Mouse (Mus musculus): ENCODE results near the gene Yipf3. TPM values are rescaled to one million over a fixed set of nuclear protein-coding genes. Genes with fewer than 3 reads are reported as not detected.
A peak's percentile ranks its signal among the peaks of the same experiment; 100 is the strongest.

Yipf3 gene
- polyA plus RNA-seq, 1 experiment from 2014 or later: 81.9 TPM

DNA sequence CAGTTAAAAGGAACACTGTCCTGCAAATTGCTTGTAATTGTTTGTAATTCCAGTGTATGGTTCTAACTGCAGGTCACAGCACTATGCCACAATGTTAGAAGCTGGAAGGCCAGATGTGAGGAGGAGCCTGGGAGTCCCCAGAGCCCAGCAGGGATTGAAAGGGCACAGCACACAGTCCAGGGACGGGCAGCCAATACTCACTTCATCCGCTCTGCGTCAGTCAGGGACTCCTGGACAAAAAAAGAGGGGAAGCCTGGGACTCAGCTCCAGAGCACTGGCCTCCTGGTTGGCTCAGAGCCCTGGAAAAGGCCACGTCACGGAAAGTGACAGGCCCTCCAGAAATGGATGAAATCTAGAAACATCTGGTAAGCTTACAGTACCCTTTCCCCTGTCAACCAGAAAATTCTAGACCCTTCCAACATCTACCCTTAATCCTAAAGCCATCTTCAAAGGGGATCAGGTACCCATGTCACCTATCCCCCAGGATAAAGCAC, 14.4 kb downstream of the Yipf3 start:
- no peak overlapping the region for H3K27ac ChIP-seq
- no peaks in the 10 kb centered on the region for H3K27me3 ChIP-seq (ENCODE audit: low read depth, poor library complexity, severe bottlenecking)
- H3K9me3 ChIP-seq (replicated peaks): no peaks in the 10 kb centered on the region
- DNase-seq (ENCODE audit: low spot score): no peak
- peaks cover 9% of the 10 kb centered on the region for H3K4me1 ChIP-seq
- no peak overlapping the region for H3K4me3 ChIP-seq
- H3K36me3 ChIP-seq: peaks cover 100% of the 10 kb centered on the region
- WGBS: 92% methylated on average over 5 of the region's 5 CpGs

DNA sequence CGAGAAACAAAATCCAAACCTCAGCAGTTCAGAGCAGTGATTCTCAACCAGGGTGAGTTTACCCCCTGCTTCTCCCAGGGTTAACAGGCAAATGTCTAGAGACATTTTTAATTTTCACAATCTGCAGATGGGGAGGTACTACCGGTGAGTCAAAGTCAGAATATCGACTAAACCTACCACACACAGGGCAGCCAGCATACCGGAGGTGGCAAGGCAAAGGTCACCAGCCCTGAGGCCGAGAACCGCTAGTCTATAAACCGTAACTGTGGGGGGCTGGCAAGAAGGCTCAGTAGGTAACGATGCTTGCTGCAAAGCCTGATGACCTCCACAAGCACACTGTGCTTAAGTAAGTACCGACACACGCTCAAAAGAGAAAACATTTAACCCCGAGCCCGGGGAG, 17.6 kb downstream of the Yipf3 start:
- DNase-seq (ENCODE audit: low spot score): no peak
- Histone ChIP-seq H3K4me3 (no peak overlapping the region), H3K36me3 (peaks cover 99% of the 10 kb centered on the region), H3K27ac (no peak overlapping the region), H3K4me1 (peaks cover 9% of the 10 kb centered on the region), H3K27me3 (ENCODE audit: low read depth, poor library complexity, severe bottlenecking) (no peaks in the 10 kb centered on the region), H3K9me3 (replicated peaks) (no peaks in the 10 kb centered on the region)
- WGBS: 83% methylated on average over 12 of the region's 12 CpGs

DNA sequence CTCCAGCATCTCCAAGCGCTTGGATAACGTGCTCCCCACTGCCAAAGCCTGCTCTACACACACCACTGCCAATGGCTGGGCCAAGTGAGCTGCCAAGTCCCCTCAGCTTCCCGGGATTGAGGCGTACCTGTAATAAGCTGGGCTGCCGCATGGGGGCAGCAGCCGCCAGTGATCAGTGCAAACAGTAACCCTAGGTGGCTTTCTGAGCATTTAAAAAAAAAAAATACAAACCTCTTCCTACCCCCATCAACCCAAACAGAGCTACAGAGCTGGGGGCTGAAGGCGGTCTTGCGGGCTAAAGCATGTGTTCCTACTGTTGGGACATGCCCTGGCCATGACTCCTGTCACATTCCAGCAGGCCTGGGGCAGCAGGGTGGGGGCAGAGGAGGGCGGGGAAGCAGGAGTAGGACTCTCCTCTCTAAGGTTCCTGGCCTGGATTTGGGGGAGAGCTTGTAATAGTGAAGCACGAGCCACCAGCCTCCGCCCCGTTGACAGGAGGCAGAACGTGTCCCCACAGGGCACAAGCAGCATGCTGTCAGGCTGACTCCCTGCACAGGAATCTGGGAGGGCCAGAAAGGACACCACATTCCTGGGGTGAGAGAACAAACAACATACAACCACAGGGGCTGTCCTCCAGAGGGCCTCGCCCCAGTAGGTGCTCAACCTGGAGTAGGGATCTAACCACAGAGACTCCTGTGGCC, 18.2 kb downstream of the Yipf3 start:
- H3K9me3 ChIP-seq (replicated peaks): no peaks in the 10 kb centered on the region
- H3K27me3 ChIP-seq (ENCODE audit: low read depth, poor library complexity, severe bottlenecking): no peaks in the 10 kb centered on the region
- no peak overlapping the region for H3K4me3 ChIP-seq
- peak; percentile 85 for DNase-seq (ENCODE audit: low spot score)
- no peak overlapping the region for H3K27ac ChIP-seq
- H3K4me1 ChIP-seq: peaks cover 9% of the 10 kb centered on the region
- peaks cover 99% of the 10 kb centered on the region for H3K36me3 ChIP-seq
- WGBS: 26% methylated on average over 14 of the region's 14 CpGs

DNA sequence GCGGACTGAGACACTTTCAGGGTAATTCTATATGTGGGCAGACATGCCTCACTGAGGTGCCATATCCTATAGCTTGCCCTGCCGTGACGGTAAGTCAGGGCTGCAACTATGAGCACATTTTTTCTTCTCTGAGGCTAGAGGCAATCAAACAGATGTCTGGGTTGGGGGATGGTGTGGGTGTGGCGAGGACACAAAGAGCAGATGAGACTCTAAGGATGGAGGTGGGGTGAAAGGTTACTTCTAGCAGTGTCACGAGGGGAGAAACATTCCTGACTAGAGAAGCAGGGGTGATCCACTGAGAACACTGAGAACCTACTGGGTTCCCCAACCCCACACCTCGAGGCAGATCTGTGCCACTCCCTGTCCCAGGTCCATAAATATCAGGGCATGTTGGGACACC, 19.1 kb downstream of the Yipf3 start:
- Histone ChIP-seq H3K27ac (no peak overlapping the region), H3K9me3 (replicated peaks) (no peaks in the 10 kb centered on the region), H3K36me3 (peaks cover 99% of the 10 kb centered on the region), H3K4me3 (no peak overlapping the region), H3K27me3 (ENCODE audit: low read depth, poor library complexity, severe bottlenecking) (no peaks in the 10 kb centered on the region), H3K4me1 (peaks cover 12% of the 10 kb centered on the region)
- 65% methylated on average over 6 of the region's 6 CpGs for WGBS
- DNase-seq (ENCODE audit: low spot score): no peak

DNA sequence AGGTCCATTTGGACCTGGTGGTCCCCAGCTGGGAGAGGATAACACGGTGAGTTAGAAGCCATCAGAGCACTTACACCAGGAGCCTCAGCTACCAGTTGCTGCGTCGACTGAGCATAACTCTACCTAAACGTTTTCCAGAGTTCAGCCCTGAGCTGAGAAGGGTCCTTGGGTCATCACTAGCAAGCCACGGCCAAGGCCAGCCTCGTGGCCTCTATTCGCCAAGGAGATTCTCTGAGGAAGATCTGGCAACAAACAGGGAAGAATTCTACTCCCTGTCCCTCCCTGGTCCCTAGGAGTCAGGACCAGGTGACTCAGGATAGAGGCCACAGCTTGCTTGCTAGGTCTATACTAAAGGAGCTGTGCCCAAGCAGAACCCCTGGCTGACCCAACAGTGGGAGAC, 19.6 kb downstream of the Yipf3 start:
- Histone ChIP-seq H3K4me3 (no peak overlapping the region), H3K27ac (no peak overlapping the region), H3K27me3 (ENCODE audit: low read depth, poor library complexity, severe bottlenecking) (no peaks in the 10 kb centered on the region), H3K4me1 (peaks cover 13% of the 10 kb centered on the region), H3K9me3 (replicated peaks) (no peaks in the 10 kb centered on the region), H3K36me3 (peaks cover 98% of the 10 kb centered on the region)
- no peak for DNase-seq (ENCODE audit: low spot score)
- 86% methylated on average over 7 of the region's 7 CpGs for WGBS

DNA sequence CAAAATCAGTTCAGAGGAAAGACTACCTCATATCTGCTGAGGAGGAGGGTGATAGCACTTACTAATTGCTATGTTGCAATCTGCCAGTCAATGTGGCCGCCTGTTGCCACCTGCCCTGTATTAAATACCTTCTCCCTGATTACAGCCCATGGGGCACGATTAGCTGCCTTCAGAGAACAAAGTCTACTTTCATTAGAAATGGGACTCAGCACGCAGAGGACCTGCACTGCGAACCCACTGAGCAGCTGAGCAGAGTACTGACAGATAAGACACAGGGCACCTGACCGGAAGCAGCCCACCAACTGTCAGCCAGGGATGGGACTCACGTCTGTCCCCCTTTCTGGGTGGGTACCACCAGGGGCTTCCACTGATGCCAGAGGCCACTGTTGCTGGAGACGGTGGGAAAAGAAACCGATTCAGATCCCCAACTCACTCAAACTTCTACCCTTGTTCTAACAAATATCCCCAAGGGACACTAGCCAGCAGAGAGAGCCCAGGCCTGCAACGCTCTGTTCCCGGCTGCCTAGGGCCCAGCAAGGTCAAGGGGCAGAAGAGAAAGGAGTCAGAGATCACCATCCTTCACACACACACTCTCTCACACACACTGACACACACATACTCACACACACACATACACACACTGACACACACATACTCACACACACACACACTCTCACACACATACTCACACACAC, 20.3 kb downstream of the Yipf3 start:
- Histone ChIP-seq H3K36me3 (peaks cover 98% of the 10 kb centered on the region), H3K27ac (no peak overlapping the region), H3K27me3 (ENCODE audit: low read depth, poor library complexity, severe bottlenecking) (no peaks in the 10 kb centered on the region), H3K4me3 (no peak overlapping the region), H3K4me1 (peaks cover 13% of the 10 kb centered on the region), H3K9me3 (replicated peaks) (no peaks in the 10 kb centered on the region)
- 77% methylated on average over 10 of the region's 10 CpGs for WGBS
- DNase-seq (ENCODE audit: low spot score): no peak

DNA sequence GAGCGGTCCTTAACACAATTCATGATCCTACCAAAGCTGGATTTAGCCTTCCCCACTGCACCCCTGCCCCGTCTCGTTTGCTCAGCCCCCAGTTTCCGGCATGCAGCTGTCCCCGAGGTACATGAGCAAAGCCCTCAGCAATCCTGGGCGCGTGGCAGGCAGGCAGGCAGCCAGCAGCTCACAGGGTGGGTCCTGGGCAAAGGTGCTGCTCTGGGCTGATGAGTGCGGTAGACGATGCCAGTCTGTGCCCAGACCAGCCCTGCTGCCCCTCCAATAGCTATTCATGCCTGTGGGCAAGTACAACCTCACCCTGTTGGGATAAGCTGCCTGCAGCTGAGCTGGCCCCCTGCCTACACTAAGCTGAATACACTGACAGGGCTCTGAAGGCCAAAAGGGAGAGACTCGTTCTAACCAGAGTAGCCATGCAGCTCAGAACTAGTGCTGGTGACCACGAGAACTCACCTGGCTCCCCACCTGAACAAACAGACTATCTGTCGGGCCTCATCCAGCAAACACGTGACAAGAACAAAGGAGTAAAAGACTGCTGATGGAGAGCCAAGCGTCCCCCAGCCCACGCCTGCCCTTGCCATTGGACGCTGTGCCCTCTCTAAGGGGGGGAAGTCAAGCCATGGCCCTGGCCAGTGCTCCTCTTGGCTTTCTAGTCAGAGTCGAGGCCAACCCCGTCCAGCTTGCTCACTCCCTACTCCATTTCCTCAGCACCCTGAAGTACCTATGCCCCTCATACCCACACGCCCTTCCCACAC, 22.1 kb downstream of the Yipf3 start:
- WGBS: 90% methylated on average over 19 of the region's 19 CpGs
- no peak for DNase-seq (ENCODE audit: low spot score)
- Histone ChIP-seq H3K36me3 (peaks cover 96% of the 10 kb centered on the region), H3K4me1 (peaks cover 28% of the 10 kb centered on the region), H3K27me3 (ENCODE audit: low read depth, poor library complexity, severe bottlenecking) (no peaks in the 10 kb centered on the region), H3K27ac (no peak overlapping the region), H3K9me3 (replicated peaks) (no peaks in the 10 kb centered on the region), H3K4me3 (no peak overlapping the region)

DNA sequence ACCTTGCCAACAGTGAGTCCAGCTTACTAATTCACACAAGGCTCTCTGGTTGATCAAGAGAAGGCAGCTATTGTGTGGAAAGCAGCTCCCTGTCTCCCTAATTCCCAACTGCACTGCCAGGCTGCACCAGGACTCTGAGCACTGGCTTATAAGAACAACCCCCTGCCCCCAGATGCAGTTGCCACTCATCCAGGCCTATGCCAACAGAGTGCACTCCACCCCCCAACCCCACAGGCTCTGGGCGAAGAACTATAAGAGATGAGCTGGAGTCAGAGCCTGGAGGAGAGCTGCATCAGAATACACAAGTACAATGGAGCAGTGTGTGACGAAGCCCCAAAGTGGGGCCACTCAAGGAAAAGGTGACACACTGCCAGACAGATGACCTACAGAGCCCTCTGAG, 24.2 kb downstream of the Yipf3 start:
- no peaks in the 10 kb centered on the region for H3K27me3 ChIP-seq (ENCODE audit: low read depth, poor library complexity, severe bottlenecking)
- no peak for DNase-seq (ENCODE audit: low spot score)
- peaks cover 91% of the 10 kb centered on the region for H3K36me3 ChIP-seq
- no peak overlapping the region for H3K4me3 ChIP-seq
- H3K27ac ChIP-seq: no peak overlapping the region
- H3K4me1 ChIP-seq: peaks cover 22% of the 10 kb centered on the region
- no peaks in the 10 kb centered on the region for H3K9me3 ChIP-seq (replicated peaks)
- WGBS: 91% methylated on average over 2 of the region's 2 CpGs

DNA sequence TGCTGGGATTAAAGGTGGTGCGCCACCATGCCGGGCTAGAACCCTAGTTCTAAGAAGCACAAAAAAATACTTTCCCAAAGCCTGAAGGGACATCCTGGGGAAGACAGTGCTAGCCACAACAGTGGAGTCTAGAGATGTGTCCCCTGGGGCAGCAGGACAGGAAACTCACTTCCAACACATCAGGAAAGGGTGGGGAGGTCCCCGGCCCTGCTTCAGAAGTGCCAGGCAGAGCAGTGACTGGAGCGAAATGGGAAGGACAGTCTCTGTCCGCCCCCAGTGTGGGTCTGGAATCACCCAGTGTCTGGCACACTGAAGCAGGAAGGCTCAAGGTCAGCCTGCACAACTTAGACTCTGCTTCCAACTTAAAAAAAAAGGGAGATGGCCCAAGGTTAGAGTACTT, 24.8 kb downstream of the Yipf3 start:
- peaks cover 85% of the 10 kb centered on the region for H3K36me3 ChIP-seq
- DNase-seq (ENCODE audit: low spot score): no peak
- no peak overlapping the region for H3K4me3 ChIP-seq
- peaks cover 29% of the 10 kb centered on the region for H3K4me1 ChIP-seq
- H3K27ac ChIP-seq: no peak overlapping the region
- H3K9me3 ChIP-seq (replicated peaks): no peaks in the 10 kb centered on the region
- WGBS: 95% methylated on average over 5 of the region's 5 CpGs
- no peaks in the 10 kb centered on the region for H3K27me3 ChIP-seq (ENCODE audit: low read depth, poor library complexity, severe bottlenecking)

DNA sequence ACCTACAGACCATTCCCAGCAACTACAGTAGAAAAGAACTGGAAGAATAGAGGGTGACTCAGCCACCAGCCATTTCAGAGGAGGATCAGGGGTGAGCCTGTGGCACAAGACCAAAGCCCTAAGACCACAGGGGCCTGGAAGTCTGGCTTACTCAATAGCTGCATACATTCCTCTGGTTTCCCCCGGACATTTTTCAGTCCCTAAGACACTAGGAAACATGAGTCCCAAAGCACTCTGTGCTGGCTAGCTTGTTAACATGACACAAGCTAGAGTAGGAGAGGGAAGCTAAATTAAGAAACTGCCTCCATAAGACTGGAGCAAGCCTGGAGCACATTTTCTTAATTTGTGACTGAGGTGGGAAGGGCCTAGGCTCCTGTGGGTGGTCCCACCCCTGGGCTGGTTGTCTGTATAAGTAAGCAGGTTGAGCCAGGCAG, 25.9 kb downstream of the Yipf3 start:
- Histone ChIP-seq H3K36me3 (peaks cover 84% of the 10 kb centered on the region), H3K4me1 (peaks cover 40% of the 10 kb centered on the region), H3K9me3 (replicated peaks) (no peaks in the 10 kb centered on the region), H3K4me3 (no peak overlapping the region), H3K27me3 (ENCODE audit: low read depth, poor library complexity, severe bottlenecking) (no peaks in the 10 kb centered on the region), H3K27ac (0 out of 2 replicates have a peak overlapping the region, but pooled peaks have one; percentile 7)
- DNase-seq (ENCODE audit: low spot score): no peak
- WGBS: 65% methylated on average over 1 of the region's 1 CpGs

DNA sequence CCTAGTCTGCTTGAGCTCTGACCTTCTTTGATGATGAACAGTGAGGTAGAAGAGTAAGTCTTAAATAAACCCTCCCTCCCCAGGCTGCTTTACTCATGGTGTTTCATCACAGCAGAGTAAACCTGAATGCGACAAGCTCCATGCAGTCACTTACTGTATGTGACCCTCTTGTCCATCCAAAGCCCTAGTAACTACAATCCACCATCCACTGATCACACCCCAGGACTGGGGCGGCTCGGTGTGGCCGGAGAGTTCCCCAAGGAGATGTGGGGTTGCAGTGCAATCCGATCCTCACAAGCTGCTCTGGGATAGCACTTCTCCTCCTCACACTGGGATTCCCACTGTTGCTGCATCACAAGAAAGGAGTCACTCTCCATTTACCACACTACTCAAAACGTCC, 26.6 kb downstream of the Yipf3 start:
- Histone ChIP-seq H3K9me3 (replicated peaks) (no peaks in the 10 kb centered on the region), H3K4me3 (no peak overlapping the region), H3K4me1 (peaks cover 40% of the 10 kb centered on the region), H3K27ac (0 out of 2 replicates have a peak overlapping the region, but pooled peaks have one; percentile 7), H3K27me3 (ENCODE audit: low read depth, poor library complexity, severe bottlenecking) (no peaks in the 10 kb centered on the region), H3K36me3 (peaks cover 84% of the 10 kb centered on the region)
- no peak for DNase-seq (ENCODE audit: low spot score)
- 69% methylated on average over 6 of the region's 6 CpGs for WGBS

DNA sequence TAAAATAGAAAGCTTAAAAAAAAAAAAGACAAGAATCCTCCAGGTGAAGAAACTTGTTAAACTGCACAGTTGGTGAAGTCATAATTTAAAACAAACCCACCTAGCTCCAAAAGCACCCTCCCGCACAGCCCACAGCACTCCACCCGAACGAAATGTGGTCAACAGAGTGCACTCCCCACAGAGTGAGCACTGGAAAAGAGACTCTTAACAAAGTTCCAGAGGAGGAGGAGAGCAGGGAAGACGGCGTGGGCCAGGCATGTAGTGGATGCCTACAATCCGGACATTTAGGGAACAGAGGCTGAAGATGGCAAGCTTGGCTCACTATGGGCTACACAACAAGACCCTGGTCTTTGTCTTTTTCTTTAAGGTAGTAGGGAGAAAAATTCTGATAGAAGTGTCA, 27.2 kb downstream of the Yipf3 start:
- Histone ChIP-seq H3K27me3 (ENCODE audit: low read depth, poor library complexity, severe bottlenecking) (no peaks in the 10 kb centered on the region), H3K9me3 (replicated peaks) (no peaks in the 10 kb centered on the region), H3K4me3 (no peak overlapping the region), H3K4me1 (peaks cover 40% of the 10 kb centered on the region), H3K36me3 (peaks cover 84% of the 10 kb centered on the region), H3K27ac (no peak overlapping the region)
- 96% methylated on average over 6 of the region's 6 CpGs for WGBS
- DNase-seq (ENCODE audit: low spot score): no peak

DNA sequence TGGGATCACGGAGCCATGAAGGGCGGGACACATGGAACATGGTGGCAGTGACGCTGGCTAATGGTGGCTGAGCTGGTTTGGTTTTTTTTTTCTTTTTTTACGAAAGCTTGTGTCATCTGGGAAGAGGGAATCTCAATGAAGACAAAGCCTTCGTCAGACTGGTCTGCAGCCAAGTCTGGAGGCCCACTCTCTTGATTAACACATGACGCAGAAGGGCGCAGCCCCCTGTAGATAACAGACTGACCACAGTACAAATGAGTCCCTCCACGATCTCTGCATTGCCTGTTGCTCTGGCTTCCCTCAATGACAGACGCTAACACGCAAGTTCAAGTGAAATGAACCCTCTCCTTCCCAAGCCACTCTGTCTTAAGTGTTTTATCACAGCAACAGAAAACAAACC, 27.6 kb downstream of the Yipf3 start:
- no peak for DNase-seq (ENCODE audit: low spot score)
- H3K4me1 ChIP-seq: peaks cover 40% of the 10 kb centered on the region
- H3K36me3 ChIP-seq: peaks cover 84% of the 10 kb centered on the region
- no peaks in the 10 kb centered on the region for H3K27me3 ChIP-seq (ENCODE audit: low read depth, poor library complexity, severe bottlenecking)
- H3K4me3 ChIP-seq: no peak overlapping the region
- WGBS: 91% methylated on average over 10 of the region's 10 CpGs
- H3K27ac ChIP-seq: no peak overlapping the region
- H3K9me3 ChIP-seq (replicated peaks): no peaks in the 10 kb centered on the region

Measured in limb, embryonic 10.5 days (tissue).